23 mouse cellular contexts compared by ENCODE assay signal in the genomic region with DNA sequence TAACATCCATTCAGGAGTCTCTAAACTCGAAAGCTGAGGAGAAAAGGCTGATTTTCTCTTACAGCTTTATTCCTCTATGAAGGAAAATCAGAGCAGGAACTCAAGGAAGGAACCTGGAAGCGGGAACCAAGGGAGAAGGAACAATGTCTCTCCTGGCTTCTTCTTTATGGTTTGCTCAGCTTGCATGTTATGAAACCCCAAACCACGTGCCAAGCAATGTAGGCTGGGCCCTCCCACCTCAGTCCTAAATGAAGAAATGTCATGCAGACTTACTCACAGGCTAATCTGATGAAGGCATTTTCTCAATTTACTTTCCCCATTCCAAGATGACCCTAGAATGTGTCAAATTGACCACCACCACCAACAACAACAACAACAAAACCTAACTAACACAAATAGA.
"Had no signal": no experiment of that assay in that cellular context is flagged by ENCODE, and none has a peak within 500 bp of the region (broad histone marks: within the 10 kb centered on the region; RNA-seq: fewer than 3 reads in every experiment).

No protein-coding gene starts in this region.

- H3K4me3 ChIP-seq: intestine, embryonic 15.5 days; kidney, embryonic 15.5 days; limb, embryonic 10.5 days; limb, embryonic 13.5 days; liver, embryonic 12.5 days; liver, embryonic 15.5 days; lung, embryonic 15.5 days; megakaryocyte, embryonic 14.5 days; midbrain, embryonic 10.5 days; neural tube, embryonic 12.5 days; neural tube, embryonic 15.5 days had no signal

- ATAC-seq: intestine, embryonic 15.5 days; liver, embryonic 12.5 days had no signal

- H3K4me2 ChIP-seq: intestine, embryonic 15.5 days; kidney, embryonic 15.5 days; limb, embryonic 13.5 days; liver, embryonic 12.5 days; liver, embryonic 15.5 days; lung, embryonic 15.5 days; neural tube, embryonic 12.5 days; neural tube, embryonic 15.5 days had no signal

- H3K27me3 ChIP-seq: intestine, embryonic 15.5 days; kidney, embryonic 15.5 days; limb, embryonic 13.5 days; liver, embryonic 12.5 days; liver, embryonic 15.5 days; lung, embryonic 15.5 days; megakaryocyte, embryonic 14.5 days; neural tube, embryonic 12.5 days; neural tube, embryonic 15.5 days had no signal

- DNase-seq: kidney, adult 11 months; kidney, adult 8-10 months; kidney, postnatal 10 days; kidney, postnatal 36 days; layer of hippocampus, postnatal 36 days; liver; lung, adult 18-20 months; lung, postnatal 10 days; lung, postnatal 36 days; midbrain, embryonic 14.5 days; thymus, postnatal 25 days had no signal

- H3K27ac ChIP-seq: intestine, embryonic 15.5 days; kidney, embryonic 15.5 days; limb, embryonic 10.5 days; limb, embryonic 13.5 days; liver, embryonic 12.5 days; liver, embryonic 15.5 days; lung, embryonic 15.5 days; midbrain, embryonic 10.5 days; neural tube, embryonic 12.5 days; neural tube, embryonic 15.5 days; stomach, postnatal 0 days had no signal

- H3K36me3 ChIP-seq: intestine, embryonic 15.5 days; kidney, embryonic 15.5 days; limb, embryonic 10.5 days; limb, embryonic 13.5 days; liver, embryonic 12.5 days; liver, embryonic 15.5 days; lung, embryonic 15.5 days; midbrain, embryonic 10.5 days; neural tube, embryonic 12.5 days; neural tube, embryonic 15.5 days had no signal

- H3K9ac ChIP-seq: intestine, embryonic 15.5 days; kidney, embryonic 15.5 days; limb, embryonic 13.5 days; liver, embryonic 12.5 days; liver, embryonic 15.5 days; lung, embryonic 15.5 days; neural tube, embryonic 12.5 days; neural tube, embryonic 15.5 days had no signal

- H3K4me1 ChIP-seq: intestine, embryonic 15.5 days; kidney, embryonic 15.5 days; limb, embryonic 10.5 days; limb, embryonic 13.5 days; liver, embryonic 12.5 days; liver, embryonic 15.5 days; lung, embryonic 15.5 days; megakaryocyte, embryonic 14.5 days; neural tube, embryonic 12.5 days had no signal

- H3K9me3 ChIP-seq: intestine, embryonic 15.5 days; limb, embryonic 10.5 days; liver, embryonic 12.5 days; liver, embryonic 15.5 days; lung, embryonic 15.5 days; neural tube, embryonic 12.5 days; neural tube, embryonic 15.5 days had no signal
